Mouse (Mus musculus) c-Kit-positive CD71-negative TER-119-negative erythroid progenitor cells, embryonic 14.5 days (primary cell): ENCODE data around the gene Slc25a21.

ENCODE experiments used
- DNase-seq: peaks from one replicate; pipeline ENCODE4 v3.0.0-alpha.2; 2013; ENCODE audit warnings: low read depth

Slc25a21 gene

GRCm38 (mm10) chr12:57016845-57017244, 180.4 kb downstream of the Slc25a21 start:
- no peak for DNase-seq

- no peak for DNase-seq
Measured at GRCm38 (mm10) chr12:57016324-57016723, 180.9 kb downstream of the Slc25a21 start.

- no peak for DNase-seq
Measured at GRCm38 (mm10) chr12:57009010-57009409, 188.3 kb downstream of the Slc25a21 start.

- DNase-seq: peak; percentile 23
Measured at GRCm38 (mm10) chr12:56986049-56986448, 211.2 kb downstream of the Slc25a21 start.

GRCm38 (mm10) chr12:56982066-56982626, 215.1 kb downstream of the Slc25a21 start:
- DNase-seq: no peak

- DNase-seq: no peak
Measured at GRCm38 (mm10) chr12:56975256-56975655, 222.0 kb downstream of the Slc25a21 start.

- no peak for DNase-seq
Measured at GRCm38 (mm10) chr12:56963236-56963635, 234.0 kb downstream of the Slc25a21 start.

- no peak for DNase-seq
Measured at GRCm38 (mm10) chr12:56959230-56960051, 237.8 kb downstream of the Slc25a21 start.

- DNase-seq: no peak
Measured at GRCm38 (mm10) chr12:56958244-56958643, 239.0 kb downstream of the Slc25a21 start.

- no peak for DNase-seq
Measured at GRCm38 (mm10) chr12:56951749-56952657, 245.3 kb downstream of the Slc25a21 start.

GRCm38 (mm10) chr12:56944265-56944664, 253.0 kb downstream of the Slc25a21 start:
- no peak for DNase-seq

- no peak for DNase-seq
Measured at GRCm38 (mm10) chr12:56940861-56941260, 256.4 kb downstream of the Slc25a21 start.

- DNase-seq: no peak
Measured at GRCm38 (mm10) chr12:56918145-56918544, 279.1 kb downstream of the Slc25a21 start.

- DNase-seq: no peak
Measured at GRCm38 (mm10) chr12:56906476-56906875, 290.8 kb downstream of the Slc25a21 start.

GRCm38 (mm10) chr12:56905652-56906305, 291.5 kb downstream of the Slc25a21 start:
- no peak for DNase-seq

- no peak for DNase-seq
Measured at GRCm38 (mm10) chr12:56905222-56905621, 292.1 kb downstream of the Slc25a21 start.

GRCm38 (mm10) chr12:56902774-56903456, 294.4 kb downstream of the Slc25a21 start:
- DNase-seq: no peak

- no peak for DNase-seq
Measured at GRCm38 (mm10) chr12:56897976-56898375, 299.3 kb downstream of the Slc25a21 start.

GRCm38 (mm10) chr12:56897221-56897937, 299.9 kb downstream of the Slc25a21 start:
- DNase-seq: no peak

- DNase-seq: no peak
Measured at GRCm38 (mm10) chr12:56894963-56895362, 302.3 kb downstream of the Slc25a21 start.
